Mouse (Mus musculus) embryonic facial prominence, embryonic 14.5 days (tissue): ENCODE data around the gene Slc7a5. TPM values are rescaled to one million over a fixed set of nuclear protein-coding genes. Genes with fewer than 3 reads are reported as not detected.
A peak's percentile ranks its signal among the peaks of the same experiment; 100 is the strongest.

ENCODE experiments used
- ATAC-seq: fragments of 200-750 bp; cut with Nextera tagmentation; 2 replicates; pipeline ENCODE4 v1.8.0; 2017; ENCODE audit warnings: low read depth, moderate number of reproducible peaks, moderate TSS enrichment
- DNase-seq: peaks from one replicate; pipeline ENCODE4 v3.0.0-alpha.2; 2015; ENCODE audit warnings: low spot score
- H3K27ac ChIP-seq: fragments of 300-500 bp; sonication (generic); replicated peaks from 2 replicates; pipeline ENCODE4 v1.5.1; 2014; ENCODE audit warnings: low read depth, mild to moderate bottlenecking, low read length, moderate library complexity
- H3K27me3 ChIP-seq: fragments of 300-500 bp; sonication (generic); replicated peaks from 2 replicates; pipeline ENCODE4 v1.6.1; 2014; ENCODE audit warnings: low read length; ENCODE audit not compliant: control insufficient read depth, insufficient read depth
- H3K36me3 ChIP-seq: fragments of 300-500 bp; sonication (generic); 2 replicates; pipeline ENCODE4 v1.6.1; 2014; ENCODE audit warnings: low read length, mixed read lengths; ENCODE audit not compliant: control insufficient read depth, insufficient read depth
- H3K4me1 ChIP-seq: fragments of 300-500 bp; sonication (generic); 2 replicates; pipeline ENCODE4 v1.6.1; 2014; ENCODE audit warnings: antibody characterized with exemption, low read length; ENCODE audit not compliant: control insufficient read depth, insufficient read depth
- H3K4me2 ChIP-seq: fragments of 300-500 bp; sonication (generic); 2 replicates; pipeline ENCODE4 v1.6.1; 2014; ENCODE audit warnings: low read depth, mild to moderate bottlenecking, low read length, moderate library complexity, mixed read lengths
- H3K4me3 ChIP-seq: fragments of 300-500 bp; sonication (generic); 2 replicates; pipeline ENCODE4 v1.5.1; 2014; ENCODE audit warnings: low read depth, mild to moderate bottlenecking, low read length
- H3K9ac ChIP-seq: fragments of 300-500 bp; sonication (generic); 2 replicates; pipeline ENCODE4 v1.6.1; 2014; ENCODE audit warnings: low read depth, mild to moderate bottlenecking, low read length, moderate library complexity, mixed read lengths
- H3K9me3 ChIP-seq: fragments of 300-500 bp; sonication (generic); 2 replicates; pipeline ENCODE4 v1.6.1; 2016; ENCODE audit warnings: low read length; ENCODE audit not compliant: control insufficient read depth
- WGBS: fragments of 180-500 bp; shearing (Covaris S2); extraction: QIAGEN DNeasy Blood & Tissue Kit; methylation state at CpG from one replicate; pipeline ENCODE4 v1.1.7; 2014; 5-methylcytosine and 5-hydroxymethylcytosine counted together
- polyA plus RNA-seq: library from polyadenylated mRNA; unstranded; fragments of >200 nt; fragmentation: Nextera tagmentation; extraction: Ambion mirVana; gene quantifications from 2 replicates; pipeline ENCODE4 v1.2.1, GENCODE M21; 2014

Slc7a5 gene
- polyA plus RNA-seq, 1 experiment from 2014 or later = 29.6 TPM

- ATAC-seq (no peak), DNase-seq (no peak)
- Histone ChIP-seq H3K4me3 (no peak overlapping the region), H3K36me3 (0 out of 2 replicates have a peak, but pooled peaks cover 11% of the 10 kb centered on the region), H3K4me1 (peaks cover 9% of the 10 kb centered on the region; the same call in 1 of the 2 replicates), H3K4me2 (no peak overlapping the region), H3K27ac (no peak overlapping the region), H3K9me3 (no peaks in the 10 kb centered on the region), H3K9ac (no peak overlapping the region), H3K27me3 (no peaks in the 10 kb centered on the region)
- WGBS = 89% methylated on average over 7 of the region's 7 CpGs
Observed at GRCm38 (mm10) chr8:121877828-121878480, 29.5 kb downstream of the Slc7a5 start.

DNA sequence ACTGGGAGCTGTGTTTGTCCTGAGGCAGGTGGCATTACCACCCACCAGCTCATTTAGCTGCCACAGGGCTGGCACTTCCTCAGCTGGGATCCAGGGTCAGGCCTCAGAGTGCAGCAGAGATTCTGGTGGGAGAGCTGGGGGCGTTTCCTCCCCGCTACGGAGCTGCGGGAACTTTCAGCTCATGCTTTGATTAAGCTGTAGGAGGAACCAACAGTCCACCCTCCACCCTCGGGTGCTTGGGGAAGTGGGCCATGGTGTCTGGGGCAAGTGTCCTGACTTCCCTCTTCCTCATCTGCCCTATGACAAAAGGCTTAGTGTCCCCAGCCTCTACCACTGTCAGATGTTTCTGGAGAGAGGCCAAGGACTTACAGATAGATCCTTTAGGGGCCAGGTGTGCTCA is 30.3 kb downstream of the Slc7a5 start:
- peaks cover 12% of the 10 kb centered on the region for H3K4me1 ChIP-seq
- H3K9me3 ChIP-seq = no peaks in the 10 kb centered on the region
- H3K27ac ChIP-seq = no peak overlapping the region
- no peak overlapping the region; the same call in 1 of the 2 replicates for H3K9ac ChIP-seq
- 63% methylated on average over 5 of the region's 5 CpGs for WGBS
- H3K4me2 ChIP-seq = no peak overlapping the region
- ATAC-seq (no peak), DNase-seq (no peak)
- 0 out of 2 replicates have a peak, but pooled peaks cover 8% of the 10 kb centered on the region for H3K36me3 ChIP-seq
- H3K27me3 ChIP-seq = no peaks in the 10 kb centered on the region
- no peak overlapping the region for H3K4me3 ChIP-seq

DNA sequence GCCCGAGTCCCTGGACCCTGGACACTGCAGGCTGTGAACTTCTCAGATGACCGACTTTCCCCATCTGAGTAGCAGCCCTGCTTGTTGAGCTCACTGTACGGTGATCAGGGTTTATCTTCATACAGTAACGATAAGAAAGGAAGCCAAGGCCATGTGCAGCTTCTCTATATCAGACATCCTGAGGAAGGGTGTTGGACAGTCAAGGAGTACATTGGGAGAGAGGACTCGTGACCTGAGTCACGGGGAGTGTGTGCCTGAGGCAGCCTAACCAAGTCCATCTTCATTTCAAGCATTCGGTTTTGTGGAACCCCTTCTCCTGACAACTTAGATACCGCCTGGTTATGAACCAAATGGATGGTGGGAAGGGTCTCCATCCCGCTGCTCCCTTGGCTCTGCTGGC is 32.0 kb downstream of the Slc7a5 start:
- Histone ChIP-seq H3K27ac (peak overlapping the region; percentile 72; the same call in 1 of the 2 replicates), H3K9me3 (no peaks in the 10 kb centered on the region), H3K27me3 (no peaks in the 10 kb centered on the region), H3K9ac (no peak overlapping the region), H3K36me3 (0 out of 2 replicates have a peak, but pooled peaks cover 2% of the 10 kb centered on the region), H3K4me3 (no peak overlapping the region), H3K4me2 (no peak overlapping the region), H3K4me1 (peaks cover 16% of the 10 kb centered on the region)
- DNase-seq (no peak), ATAC-seq (no peak)
- 82% methylated on average over 9 of the region's 9 CpGs for WGBS

DNA sequence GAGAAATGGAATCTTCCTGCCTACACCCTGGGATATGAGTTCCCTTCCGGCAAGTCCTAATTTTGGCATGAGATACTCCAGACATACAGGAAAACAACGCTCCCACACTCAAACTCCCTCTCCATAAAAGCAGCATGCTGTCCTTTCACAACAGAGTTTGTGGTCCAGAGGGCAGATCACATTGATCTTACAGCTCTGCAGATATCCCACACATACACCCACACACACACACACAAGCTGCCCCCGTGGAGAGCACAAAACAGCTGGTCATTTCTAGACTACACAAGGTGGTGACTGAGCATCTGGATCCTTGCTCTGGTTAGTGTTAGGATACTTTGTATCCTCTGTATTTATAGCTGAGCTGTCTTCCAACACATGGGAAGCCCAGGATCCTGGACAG is 32.4 kb downstream of the Slc7a5 start:
- no peak for DNase-seq
- no peaks in the 10 kb centered on the region for H3K9me3 ChIP-seq
- no peaks in the 10 kb centered on the region for H3K27me3 ChIP-seq
- no peak overlapping the region for H3K4me3 ChIP-seq
- H3K4me1 ChIP-seq = peaks cover 16% of the 10 kb centered on the region
- peak overlapping the region; percentile 72; the same call in 1 of the 2 replicates for H3K27ac ChIP-seq
- no peak overlapping the region for H3K4me2 ChIP-seq
- 54% methylated on average over 3 of the region's 3 CpGs for WGBS
- no peak overlapping the region for H3K9ac ChIP-seq
- no peak for ATAC-seq
- H3K36me3 ChIP-seq = no peaks in the 10 kb centered on the region

DNA sequence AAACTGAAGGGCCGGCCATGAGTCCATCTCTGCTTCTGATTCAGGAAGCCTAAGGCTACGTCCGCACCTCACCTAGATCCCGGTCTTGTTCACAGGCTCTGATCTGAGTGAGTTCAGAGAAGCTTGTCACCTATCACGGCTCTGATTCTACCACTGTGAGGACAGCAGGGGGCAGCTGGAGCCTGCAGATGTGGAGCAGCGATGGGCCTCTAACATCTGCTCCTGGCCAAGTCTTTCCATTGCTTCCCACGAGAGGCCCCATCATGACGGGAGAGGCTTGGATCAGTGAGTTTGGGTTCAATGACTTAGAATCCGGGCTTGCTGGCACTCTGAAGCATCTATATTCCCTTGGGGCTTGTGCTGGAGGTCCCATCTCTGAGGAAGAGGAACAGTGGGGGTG is 33.5 kb downstream of the Slc7a5 start:
- peak; percentile 60 for ATAC-seq
- Histone ChIP-seq H3K9me3 (no peaks in the 10 kb centered on the region), H3K4me3 (no peak overlapping the region), H3K27me3 (no peaks in the 10 kb centered on the region), H3K27ac (0 out of 2 replicates have a peak overlapping the region, but pooled peaks have one; percentile 8), H3K9ac (no peak overlapping the region; the same call in 1 of the 2 replicates), H3K36me3 (no peaks in the 10 kb centered on the region), H3K4me2 (no peak overlapping the region), H3K4me1 (peaks cover 16% of the 10 kb centered on the region)
- peak; percentile 84 for DNase-seq
- 52% methylated on average over 9 of the region's 9 CpGs for WGBS

GRCm38 (mm10) chr8:121871833-121872440 is 35.6 kb downstream of the Slc7a5 start:
- no peak; the same call in none of the 2 replicates for ATAC-seq

GRCm38 (mm10) chr8:121870190-121870589 is 37.3 kb downstream of the Slc7a5 start:
- ATAC-seq = no peak
- Histone ChIP-seq H3K27me3 (no peaks in the 10 kb centered on the region), H3K4me1 (peaks cover 16% of the 10 kb centered on the region), H3K27ac (no peak overlapping the region), H3K9ac (no peak overlapping the region), H3K4me2 (no peak overlapping the region), H3K4me3 (no peak overlapping the region), H3K9me3 (no peaks in the 10 kb centered on the region), H3K36me3 (no peaks in the 10 kb centered on the region)
- 78% methylated on average over 2 of the region's 2 CpGs for WGBS
- DNase-seq = no peak

More at GRCm38 (mm10) chr8:121871833-121872440, 35.6 kb downstream of the Slc7a5 start:
- Histone ChIP-seq H3K9me3 (no peaks in the 10 kb centered on the region), H3K4me1 (peaks cover 16% of the 10 kb centered on the region), H3K9ac (peak overlapping the region; percentile 34; the same call in 1 of the 2 replicates), H3K36me3 (no peaks in the 10 kb centered on the region), H3K27me3 (no peaks in the 10 kb centered on the region), H3K4me3 (no peak overlapping the region), H3K27ac (peak overlapping the region; percentile 31), H3K4me2 (peak overlapping the region; percentile 19; the same call in 1 of the 2 replicates)
- DNase-seq = peak; percentile 71
- WGBS = 18% methylated on average over 8 of the region's 10 CpGs

DNA sequence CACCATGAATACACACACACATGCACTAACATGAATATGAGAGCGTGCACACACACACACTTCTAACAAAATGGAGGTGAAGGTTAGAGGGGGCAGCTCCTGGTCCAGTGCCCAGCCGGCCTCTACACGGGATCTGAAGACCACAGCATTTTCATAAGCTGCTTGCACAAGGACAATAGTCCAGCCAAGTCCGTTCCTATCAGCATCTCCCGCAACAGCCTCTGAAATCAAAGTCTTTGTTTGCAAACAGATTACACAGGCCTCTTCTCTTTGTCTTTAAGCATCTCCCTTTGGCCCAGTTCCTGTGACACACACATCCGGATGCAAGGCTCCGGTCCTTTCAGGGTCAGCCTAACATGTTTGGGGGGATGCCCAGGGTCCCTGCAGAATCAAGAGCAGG is 38.6 kb downstream of the Slc7a5 start:
- 88% methylated on average over 7 of the region's 7 CpGs for WGBS
- H3K4me2 ChIP-seq = no peak overlapping the region
- H3K9ac ChIP-seq = no peak overlapping the region
- H3K36me3 ChIP-seq = no peaks in the 10 kb centered on the region
- no peak overlapping the region for H3K27ac ChIP-seq
- no peak overlapping the region for H3K4me3 ChIP-seq
- no peaks in the 10 kb centered on the region for H3K9me3 ChIP-seq
- ATAC-seq (no peak), DNase-seq (no peak)
- peaks cover 9% of the 10 kb centered on the region for H3K4me1 ChIP-seq
- no peaks in the 10 kb centered on the region for H3K27me3 ChIP-seq
